Mouse (Mus musculus): ENCODE results near the gene Osbpl9. TPM values are rescaled to one million over a fixed set of nuclear protein-coding genes. Genes with fewer than 3 reads are reported as not detected.

Gene Osbpl9
- polyA plus RNA-seq, 1 experiment from 2014 or later, result 65.8 TPM

DNA sequence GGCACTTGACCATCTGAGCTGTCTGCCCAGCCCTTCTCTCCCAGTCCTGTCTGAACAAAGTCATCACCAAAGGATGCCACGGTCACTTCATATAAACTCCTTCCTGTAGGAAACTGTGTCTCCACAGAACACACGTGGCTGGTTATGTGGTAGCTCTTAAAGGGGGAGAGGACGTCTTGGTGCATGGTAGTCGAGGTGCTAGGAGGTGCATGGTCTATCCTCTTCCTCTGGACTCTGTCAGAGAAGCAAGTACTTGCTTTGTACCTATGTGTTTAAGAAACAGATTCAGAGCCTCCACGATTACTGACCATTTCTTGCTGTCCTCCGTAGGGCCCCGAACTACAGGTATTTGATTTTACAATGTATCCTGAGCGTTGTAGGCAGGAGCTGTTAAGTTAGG, 144.4 kb downstream of the Osbpl9 start:
- WGBS, result 91% methylated on average over 8 of the region's 8 CpGs
- Histone ChIP-seq H3K4me3 (replicated peaks; ENCODE audit: low read length) (no peak overlapping the region), H3K4me1 (ENCODE audit: control insufficient read depth, insufficient read depth, low read length) (no peaks in the 10 kb centered on the region), H3K9ac (ENCODE audit: low read length) (no peak overlapping the region), H3K36me3 (ENCODE audit: control insufficient read depth, insufficient read depth, low read length) (peaks cover 16% of the 10 kb centered on the region), H3K27me3 (ENCODE audit: control insufficient read depth, insufficient read depth, low read length) (no peaks in the 10 kb centered on the region), H3K27ac (ENCODE audit: low read length) (no peak overlapping the region), H3K4me2 (ENCODE audit: low read depth, low read length) (no peak overlapping the region), H3K9me3 (replicated peaks; ENCODE audit: control insufficient read depth, low read length) (no peaks in the 10 kb centered on the region)
- no peak for ATAC-seq (ENCODE audit: insufficient read depth, low FRiP score)

DNA sequence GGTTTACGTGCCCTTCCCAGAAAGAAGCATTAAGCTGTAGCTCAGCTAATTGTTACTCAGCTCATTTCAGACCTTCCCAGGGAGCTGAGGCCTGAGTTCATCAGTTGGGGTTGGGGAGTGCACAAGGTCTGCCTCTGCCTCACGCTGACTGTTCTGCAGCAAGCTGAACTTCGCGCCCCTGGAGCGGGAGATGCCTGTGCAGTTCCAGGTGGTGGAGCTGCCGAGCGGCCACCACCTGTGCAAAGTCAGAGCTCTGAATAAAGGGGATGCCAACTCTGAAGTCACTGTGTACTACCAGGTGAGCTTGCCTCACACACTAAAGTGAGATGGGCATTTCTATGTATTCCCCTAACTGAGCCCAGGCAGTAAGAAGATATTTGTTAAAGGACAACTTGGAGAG, 145.7 kb downstream of the Osbpl9 start:
- no peaks in the 10 kb centered on the region for H3K9me3 ChIP-seq (replicated peaks; ENCODE audit: control insufficient read depth, low read length)
- H3K4me2 ChIP-seq (ENCODE audit: low read depth, low read length), result no peak overlapping the region
- H3K36me3 ChIP-seq (ENCODE audit: control insufficient read depth, insufficient read depth, low read length), result peaks cover 11% of the 10 kb centered on the region
- H3K9ac ChIP-seq (ENCODE audit: low read length), result no peak overlapping the region
- no peak overlapping the region for H3K27ac ChIP-seq (ENCODE audit: low read length)
- WGBS, result 77% methylated on average over 7 of the region's 7 CpGs
- H3K4me1 ChIP-seq (ENCODE audit: control insufficient read depth, insufficient read depth, low read length), result no peaks in the 10 kb centered on the region
- H3K27me3 ChIP-seq (ENCODE audit: control insufficient read depth, insufficient read depth, low read length), result no peaks in the 10 kb centered on the region
- H3K4me3 ChIP-seq (replicated peaks; ENCODE audit: low read length), result no peak overlapping the region
- no peak for ATAC-seq (ENCODE audit: insufficient read depth, low FRiP score)

DNA sequence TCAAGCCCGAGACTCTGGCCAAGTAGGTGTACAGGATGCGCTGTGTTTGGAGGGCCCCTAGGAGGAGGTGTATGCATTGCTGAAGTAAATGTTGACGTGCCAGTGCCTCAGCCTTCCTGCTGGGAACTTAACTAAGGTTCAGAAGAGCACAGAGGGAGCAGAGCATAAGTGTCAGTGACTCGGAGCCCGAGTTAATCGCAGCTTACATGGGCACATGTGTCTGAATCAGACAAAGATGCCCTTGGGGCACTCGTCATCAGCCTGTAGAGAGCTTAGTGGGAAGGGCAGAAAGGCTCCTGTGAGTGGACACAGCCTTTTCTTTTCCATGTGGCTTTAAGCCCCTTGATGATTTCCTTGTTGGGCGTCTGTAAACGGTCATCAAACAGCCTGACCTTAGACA, 148.1 kb downstream of the Osbpl9 start:
- WGBS, result 87% methylated on average over 9 of the region's 9 CpGs
- H3K4me2 ChIP-seq (ENCODE audit: low read depth, low read length), result no peak overlapping the region
- H3K27ac ChIP-seq (ENCODE audit: low read length), result no peak overlapping the region
- H3K4me1 ChIP-seq (ENCODE audit: control insufficient read depth, insufficient read depth, low read length), result no peaks in the 10 kb centered on the region
- no peak overlapping the region for H3K9ac ChIP-seq (ENCODE audit: low read length)
- H3K36me3 ChIP-seq (ENCODE audit: control insufficient read depth, insufficient read depth, low read length), result peaks cover 13% of the 10 kb centered on the region; the same call in 1 of the 2 replicates
- H3K4me3 ChIP-seq (replicated peaks; ENCODE audit: low read length), result no peak overlapping the region
- H3K27me3 ChIP-seq (ENCODE audit: control insufficient read depth, insufficient read depth, low read length), result no peaks in the 10 kb centered on the region
- ATAC-seq (ENCODE audit: insufficient read depth, low FRiP score), result no peak
- no peaks in the 10 kb centered on the region for H3K9me3 ChIP-seq (replicated peaks; ENCODE audit: control insufficient read depth, low read length)

DNA sequence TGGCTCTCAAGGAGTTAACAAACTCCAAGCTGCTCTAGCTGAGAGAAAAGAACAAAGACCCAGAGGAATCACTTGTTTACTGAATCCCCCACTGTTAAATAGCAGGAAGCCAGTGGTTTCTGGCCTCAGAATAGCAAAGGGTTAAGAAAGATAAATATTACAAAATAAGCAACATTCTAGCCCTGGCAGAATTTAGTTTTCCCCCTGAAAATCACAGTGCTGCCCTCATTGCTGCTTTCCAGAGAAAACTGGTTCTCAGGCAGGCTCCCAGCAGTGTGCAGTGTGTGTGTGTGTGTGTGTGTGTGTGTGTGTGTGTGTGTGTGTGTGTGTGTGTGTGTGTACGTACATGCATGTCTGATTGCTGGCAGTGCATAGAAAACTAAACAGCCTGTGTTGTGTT, 149.8 kb downstream of the Osbpl9 start:
- 19% methylated on average over 1 of the region's 1 CpGs for WGBS
- H3K4me3 ChIP-seq (replicated peaks; ENCODE audit: low read length), result no peak overlapping the region
- no peak overlapping the region for H3K4me2 ChIP-seq (ENCODE audit: low read depth, low read length)
- ATAC-seq (ENCODE audit: insufficient read depth, low FRiP score), result no peak
- H3K27ac ChIP-seq (ENCODE audit: low read length), result no peak overlapping the region
- H3K9me3 ChIP-seq (replicated peaks; ENCODE audit: control insufficient read depth, low read length), result no peaks in the 10 kb centered on the region
- no peak overlapping the region for H3K9ac ChIP-seq (ENCODE audit: low read length)
- no peaks in the 10 kb centered on the region for H3K4me1 ChIP-seq (ENCODE audit: control insufficient read depth, insufficient read depth, low read length)
- H3K36me3 ChIP-seq (ENCODE audit: control insufficient read depth, insufficient read depth, low read length), result 0 out of 2 replicates have a peak, but pooled peaks cover 16% of the 10 kb centered on the region
- no peaks in the 10 kb centered on the region for H3K27me3 ChIP-seq (ENCODE audit: control insufficient read depth, insufficient read depth, low read length)

DNA sequence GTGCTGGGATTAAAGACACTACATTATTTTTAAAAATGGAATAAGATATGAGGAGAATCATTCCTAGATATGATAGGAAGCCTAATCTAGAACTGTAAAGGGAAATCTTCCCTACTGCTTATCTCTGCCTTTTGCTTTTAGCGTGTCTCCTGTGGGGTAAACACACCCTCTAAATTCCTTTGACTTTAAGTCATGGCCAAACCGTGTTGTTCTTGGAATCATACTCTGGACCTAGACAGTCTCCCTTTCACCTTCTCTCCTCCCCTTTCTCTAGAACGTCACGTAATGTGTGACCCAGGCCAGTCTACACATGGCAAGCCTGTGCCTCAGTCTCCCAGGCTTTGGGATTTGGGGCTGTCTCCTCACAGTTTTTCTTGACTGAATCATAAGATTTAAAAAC, 153.8 kb downstream of the Osbpl9 start:
- Histone ChIP-seq H3K27ac (ENCODE audit: low read length) (no peak overlapping the region), H3K4me3 (replicated peaks; ENCODE audit: low read length) (no peak overlapping the region), H3K9ac (ENCODE audit: low read length) (no peak overlapping the region), H3K4me1 (ENCODE audit: control insufficient read depth, insufficient read depth, low read length) (no peaks in the 10 kb centered on the region), H3K36me3 (ENCODE audit: control insufficient read depth, insufficient read depth, low read length) (peaks cover 24% of the 10 kb centered on the region; the same call in 1 of the 2 replicates), H3K9me3 (replicated peaks; ENCODE audit: control insufficient read depth, low read length) (no peaks in the 10 kb centered on the region), H3K27me3 (ENCODE audit: control insufficient read depth, insufficient read depth, low read length) (no peaks in the 10 kb centered on the region), H3K4me2 (ENCODE audit: low read depth, low read length) (no peak overlapping the region)
- 56% methylated on average over 4 of the region's 4 CpGs for WGBS
- ATAC-seq (ENCODE audit: insufficient read depth, low FRiP score), result no peak

DNA sequence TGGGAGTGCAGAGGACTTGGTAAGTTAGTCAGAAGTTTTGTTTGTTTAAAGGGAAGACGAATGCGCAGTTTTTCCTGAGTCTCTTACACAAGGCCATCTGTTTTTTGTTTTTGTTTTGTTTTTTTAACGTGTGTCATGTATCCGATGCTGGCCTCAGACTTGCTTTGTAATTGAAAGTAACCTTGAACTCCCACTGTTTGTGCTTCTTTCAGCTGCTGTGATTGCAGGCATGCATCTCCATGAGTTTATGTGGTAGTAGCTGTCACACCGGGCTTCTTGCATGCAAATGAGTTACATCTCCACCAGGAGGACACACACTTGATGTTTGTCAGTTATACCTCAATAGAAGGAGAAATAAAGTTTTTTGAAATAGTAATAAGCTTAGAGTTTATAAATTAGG, 158.3 kb downstream of the Osbpl9 start:
- no peak overlapping the region for H3K4me2 ChIP-seq (ENCODE audit: low read depth, low read length)
- H3K4me1 ChIP-seq (ENCODE audit: control insufficient read depth, insufficient read depth, low read length), result no peaks in the 10 kb centered on the region
- H3K36me3 ChIP-seq (ENCODE audit: control insufficient read depth, insufficient read depth, low read length), result peaks cover 37% of the 10 kb centered on the region
- no peaks in the 10 kb centered on the region for H3K9me3 ChIP-seq (replicated peaks; ENCODE audit: control insufficient read depth, low read length)
- no peak overlapping the region for H3K27ac ChIP-seq (ENCODE audit: low read length)
- H3K9ac ChIP-seq (ENCODE audit: low read length), result no peak overlapping the region
- 75% methylated on average over 5 of the region's 5 CpGs for WGBS
- no peak overlapping the region for H3K4me3 ChIP-seq (replicated peaks; ENCODE audit: low read length)
- H3K27me3 ChIP-seq (ENCODE audit: control insufficient read depth, insufficient read depth, low read length), result no peaks in the 10 kb centered on the region
- no peak for ATAC-seq (ENCODE audit: insufficient read depth, low FRiP score)

DNA sequence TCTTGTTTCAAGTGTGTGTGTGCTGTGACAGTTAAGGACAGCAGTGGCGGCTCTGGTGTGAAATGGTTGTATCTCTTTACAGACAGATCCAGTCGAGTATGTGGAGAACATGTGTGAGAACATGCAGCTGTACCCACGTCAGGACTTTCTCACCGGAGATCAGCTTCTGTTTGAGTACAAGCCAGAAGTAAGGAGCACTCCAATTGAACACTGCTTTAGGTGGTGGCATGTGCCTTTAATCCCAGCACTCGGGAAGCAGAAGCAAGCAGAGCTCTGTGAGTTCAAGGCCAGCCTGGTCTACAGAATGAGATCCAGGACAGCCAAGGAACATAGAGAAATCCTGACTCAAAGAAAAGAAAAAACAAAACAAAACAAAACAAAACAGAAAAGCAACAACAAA, 158.8 kb downstream of the Osbpl9 start:
- H3K36me3 ChIP-seq (ENCODE audit: control insufficient read depth, insufficient read depth, low read length), result peaks cover 34% of the 10 kb centered on the region
- 60% methylated on average over 5 of the region's 5 CpGs for WGBS
- H3K27ac ChIP-seq (ENCODE audit: low read length), result no peak overlapping the region
- no peaks in the 10 kb centered on the region for H3K4me1 ChIP-seq (ENCODE audit: control insufficient read depth, insufficient read depth, low read length)
- no peak overlapping the region for H3K4me3 ChIP-seq (replicated peaks; ENCODE audit: low read length)
- H3K9ac ChIP-seq (ENCODE audit: low read length), result no peak overlapping the region
- H3K27me3 ChIP-seq (ENCODE audit: control insufficient read depth, insufficient read depth, low read length), result no peaks in the 10 kb centered on the region
- no peak overlapping the region for H3K4me2 ChIP-seq (ENCODE audit: low read depth, low read length)
- no peak for ATAC-seq (ENCODE audit: insufficient read depth, low FRiP score)
- H3K9me3 ChIP-seq (replicated peaks; ENCODE audit: control insufficient read depth, low read length), result no peaks in the 10 kb centered on the region

DNA sequence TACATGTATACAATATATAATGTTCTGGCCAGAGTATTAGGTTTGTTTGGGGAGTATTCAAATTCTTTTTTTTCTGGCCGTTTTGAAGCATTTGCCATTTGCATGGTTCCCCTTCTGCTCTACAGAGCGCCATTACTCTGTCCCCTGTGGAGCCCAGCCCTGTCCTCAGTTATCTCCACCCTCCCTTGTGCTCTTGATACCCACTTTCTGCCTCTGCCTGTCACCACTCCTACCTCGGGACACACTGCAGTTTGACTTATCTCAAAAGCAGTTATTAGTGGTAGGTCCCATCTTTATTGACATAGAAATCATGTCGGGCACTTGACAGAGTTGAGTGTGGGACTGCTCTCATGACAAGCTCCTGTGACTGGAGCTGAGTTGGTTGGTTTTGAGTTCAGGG, 159.3 kb downstream of the Osbpl9 start:
- Histone ChIP-seq H3K36me3 (ENCODE audit: control insufficient read depth, insufficient read depth, low read length) (peaks cover 33% of the 10 kb centered on the region), H3K9ac (ENCODE audit: low read length) (no peak overlapping the region), H3K4me3 (replicated peaks; ENCODE audit: low read length) (no peak overlapping the region), H3K27ac (ENCODE audit: low read length) (no peak overlapping the region), H3K9me3 (replicated peaks; ENCODE audit: control insufficient read depth, low read length) (no peaks in the 10 kb centered on the region), H3K27me3 (ENCODE audit: control insufficient read depth, insufficient read depth, low read length) (no peaks in the 10 kb centered on the region), H3K4me1 (ENCODE audit: control insufficient read depth, insufficient read depth, low read length) (no peaks in the 10 kb centered on the region), H3K4me2 (ENCODE audit: low read depth, low read length) (no peak overlapping the region)
- 77% methylated on average over 4 of the region's 4 CpGs for WGBS
- no peak for ATAC-seq (ENCODE audit: insufficient read depth, low FRiP score)

DNA sequence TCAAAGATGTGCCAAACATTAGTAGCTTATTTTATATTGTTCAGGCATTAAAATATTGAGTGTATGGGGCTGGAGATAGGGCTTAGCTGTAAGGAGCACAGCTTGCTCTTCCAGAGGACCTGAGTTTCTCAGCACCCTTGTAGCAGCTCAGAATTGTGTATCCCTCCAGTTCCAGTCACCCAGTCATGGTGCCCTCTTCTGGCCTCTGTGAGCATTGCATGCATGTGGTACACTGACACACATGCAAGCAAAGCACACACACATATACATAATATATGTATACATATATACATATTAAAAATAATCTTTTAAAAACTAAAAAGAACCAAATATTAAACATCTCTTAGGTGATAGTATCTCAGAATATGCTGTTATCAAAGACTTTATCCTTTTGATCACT, 165.7 kb downstream of the Osbpl9 start:
- Histone ChIP-seq H3K9ac (ENCODE audit: low read length) (no peak overlapping the region), H3K4me3 (replicated peaks; ENCODE audit: low read length) (no peak overlapping the region), H3K9me3 (replicated peaks; ENCODE audit: control insufficient read depth, low read length) (no peaks in the 10 kb centered on the region), H3K4me2 (ENCODE audit: low read depth, low read length) (no peak overlapping the region), H3K36me3 (ENCODE audit: control insufficient read depth, insufficient read depth, low read length) (peaks cover 20% of the 10 kb centered on the region), H3K4me1 (ENCODE audit: control insufficient read depth, insufficient read depth, low read length) (no peaks in the 10 kb centered on the region), H3K27ac (ENCODE audit: low read length) (no peak overlapping the region), H3K27me3 (ENCODE audit: control insufficient read depth, insufficient read depth, low read length) (no peaks in the 10 kb centered on the region)
- ATAC-seq (ENCODE audit: insufficient read depth, low FRiP score), result no peak

DNA sequence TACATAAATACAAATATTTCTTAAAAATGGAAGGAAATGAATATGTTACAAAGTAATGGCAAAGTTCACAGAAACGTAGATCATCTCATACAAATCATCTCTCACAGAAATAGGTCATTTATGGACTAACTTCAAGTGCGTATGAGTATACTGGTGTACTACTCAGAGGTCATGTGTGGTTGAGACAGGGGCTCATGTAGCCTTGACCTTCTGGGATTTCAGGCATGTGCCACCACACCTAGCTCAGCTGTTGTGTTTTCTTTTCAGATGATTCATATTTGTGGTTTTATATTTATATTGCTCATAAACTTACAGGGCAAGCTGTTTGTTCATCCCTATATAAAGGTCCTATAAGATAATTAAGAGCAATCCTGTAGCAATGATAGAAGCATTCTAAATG, 171.8 kb downstream of the Osbpl9 start:
- Histone ChIP-seq H3K36me3 (ENCODE audit: control insufficient read depth, insufficient read depth, low read length) (peaks cover 11% of the 10 kb centered on the region), H3K4me1 (ENCODE audit: control insufficient read depth, insufficient read depth, low read length) (no peaks in the 10 kb centered on the region), H3K27me3 (ENCODE audit: control insufficient read depth, insufficient read depth, low read length) (no peaks in the 10 kb centered on the region), H3K4me2 (ENCODE audit: low read depth, low read length) (no peak overlapping the region), H3K4me3 (replicated peaks; ENCODE audit: low read length) (no peak overlapping the region), H3K9me3 (replicated peaks; ENCODE audit: control insufficient read depth, low read length) (no peaks in the 10 kb centered on the region), H3K27ac (ENCODE audit: low read length) (no peak overlapping the region), H3K9ac (ENCODE audit: low read length) (no peak overlapping the region)
- 92% methylated on average over 2 of the region's 2 CpGs for WGBS
- ATAC-seq (ENCODE audit: insufficient read depth, low FRiP score), result no peak
